Mouse (Mus musculus): ENCODE results near the gene Ppp1r9a.

DNA sequence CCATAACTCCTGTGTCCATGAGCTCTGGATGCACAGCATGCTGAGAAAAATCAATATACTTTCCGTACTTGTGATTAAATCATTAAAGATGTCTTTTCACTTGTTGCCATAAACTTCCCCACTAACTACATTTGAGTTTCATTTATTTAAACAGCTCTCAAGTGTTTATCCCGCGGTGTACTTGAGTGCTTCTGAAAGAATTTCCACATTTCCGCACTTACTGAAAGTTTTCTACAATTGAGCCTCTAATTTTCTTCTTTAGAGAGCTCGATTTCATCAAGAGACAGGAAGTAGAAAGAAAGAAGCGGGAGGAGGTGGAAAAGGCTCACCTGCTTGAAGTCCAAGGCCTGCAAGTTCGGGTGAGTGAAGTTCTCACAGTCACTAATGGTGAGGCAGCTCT is 212.1 kb downstream of the Ppp1r9a start:
- TF ChIP-seq EP300 (IDR thresholded peaks at IDR 0.05; ENCODE audit: low read depth) = no peak
- TF ChIP-seq CTCF (IDR thresholded peaks at IDR 0.05; ENCODE audit: low read depth) = no peak
